Mouse (Mus musculus): ENCODE results near the gene Gm21891.
"Not testable (repeated sequence)": the region's sequence is repeated elsewhere in the genome, so short reads cannot be mapped to it uniquely, and the experiment has no call there.

The Gm21891 gene

DNA sequence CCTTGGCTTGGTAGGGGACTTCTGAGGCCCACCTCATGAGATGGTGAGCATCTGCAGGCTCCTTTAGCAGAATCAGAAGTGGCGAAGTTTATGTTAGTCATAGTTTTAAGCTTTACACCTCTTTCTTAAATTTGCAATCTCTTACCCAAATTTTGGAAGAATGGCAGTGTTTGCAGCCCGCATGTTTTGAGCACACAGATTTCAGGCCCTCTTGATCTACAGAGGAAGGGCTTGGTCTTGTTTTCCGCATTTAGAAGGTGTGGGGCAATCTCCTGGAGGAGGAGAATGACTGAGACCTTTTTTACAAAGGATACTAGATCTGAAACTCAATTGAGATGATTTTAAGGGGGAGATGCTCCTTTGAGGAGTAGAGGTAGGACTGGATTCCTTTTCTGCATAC is at the start of gene Gm21891:
Gene Gm21891, minus strand, starts transcription at position 101 of the 400 bp plus-strand sequence.
- not testable (repeated sequence) for DNase-seq (ENCODE audit: low spot score)

DNA sequence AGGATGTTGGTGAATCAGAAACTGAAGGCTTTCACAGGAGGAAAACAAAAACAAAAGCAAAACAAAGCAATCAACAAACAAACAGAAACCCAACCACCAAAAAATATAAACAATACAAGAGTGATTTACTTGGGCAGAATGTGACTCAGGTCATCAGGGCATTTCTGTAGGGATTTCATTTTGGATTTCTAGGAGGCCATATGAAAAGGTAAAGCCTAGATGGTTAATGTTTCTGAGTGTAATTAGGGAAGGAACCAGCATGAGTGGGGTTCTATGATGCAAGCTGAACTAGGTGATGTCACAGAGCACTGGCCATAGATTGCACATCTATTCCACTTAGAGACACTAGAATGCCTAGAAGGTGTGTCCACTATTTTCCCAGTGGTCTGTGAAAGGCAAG is 28.4 kb upstream of the Gm21891 start, which contains the start of gene Gm21425:
Gene Gm21425, plus strand, starts transcription at position 301 of the 400 bp plus-strand sequence.
- not testable (repeated sequence) for DNase-seq (ENCODE audit: low spot score)
